Mouse (Mus musculus) kidney, embryonic 14.5 days (tissue): ENCODE data around the gene Izumo1. TPM values are rescaled to one million over a fixed set of nuclear protein-coding genes. Genes with fewer than 3 reads are reported as not detected.
"Not testable (repeated sequence)": the region's sequence is repeated elsewhere in the genome, so short reads cannot be mapped to it uniquely, and the experiment has no call there.

Experiments used
- ATAC-seq: fragments of 200-750 bp; cut with Nextera tagmentation; 2 replicates; pipeline ENCODE4 v1.8.0; 2017; ENCODE audit warnings: moderate number of reproducible peaks, mild to moderate bottlenecking, moderate TSS enrichment, moderate library complexity; ENCODE audit not compliant: low FRiP score, low TSS enrichment
- H3K27ac ChIP-seq: fragments of 300-500 bp; sonication (generic); 2 replicates; pipeline ENCODE4 v1.5.1; 2014; ENCODE audit warnings: low read depth, mild to moderate bottlenecking, low read length, moderate library complexity, mixed read lengths
- H3K27me3 ChIP-seq: fragments of 300-500 bp; sonication (generic); 2 replicates; pipeline ENCODE4 v1.6.1; 2014; ENCODE audit warnings: mild to moderate bottlenecking, low read length; ENCODE audit not compliant: control insufficient read depth, insufficient read depth
- H3K36me3 ChIP-seq: fragments of 300-500 bp; sonication (generic); 2 replicates; pipeline ENCODE4 v1.6.1; 2014; ENCODE audit warnings: low read length, mixed read lengths; ENCODE audit not compliant: control insufficient read depth, insufficient read depth
- H3K4me1 ChIP-seq: fragments of 300-500 bp; sonication (generic); 2 replicates; pipeline ENCODE4 v1.6.1; 2014; ENCODE audit warnings: low read length, mixed read lengths; ENCODE audit not compliant: control insufficient read depth, insufficient read depth
- H3K4me2 ChIP-seq: fragments of 300-500 bp; sonication (generic); replicated peaks from 2 replicates; pipeline ENCODE4 v1.6.1; 2014; ENCODE audit warnings: low read depth, mild to moderate bottlenecking, low read length
- H3K4me3 ChIP-seq: fragments of 300-500 bp; sonication (generic); 2 replicates; pipeline ENCODE4 v1.5.1; 2014; ENCODE audit warnings: mild to moderate bottlenecking, low read length
- H3K9ac ChIP-seq: fragments of 300-500 bp; sonication (generic); 2 replicates; pipeline ENCODE4 v1.6.1; 2014; ENCODE audit warnings: low read depth, mild to moderate bottlenecking, low read length, moderate library complexity
- H3K9me3 ChIP-seq: fragments of 300-500 bp; sonication (generic); 2 replicates; pipeline ENCODE4 v1.6.1; 2016; ENCODE audit warnings: low read length; ENCODE audit not compliant: control insufficient read depth
- WGBS: fragments of 180-500 bp; shearing (Covaris S2); extraction: QIAGEN DNeasy Blood & Tissue Kit; methylation state at CpG from one replicate; pipeline ENCODE4 v1.1.7; 2014; 5-methylcytosine and 5-hydroxymethylcytosine counted together
- polyA plus RNA-seq: library from polyadenylated mRNA; unstranded; fragments of >200 nt; fragmentation: Nextera tagmentation; extraction: Ambion mirVana; gene quantifications from 2 replicates; pipeline ENCODE4 v1.2.1, GENCODE M21; 2014

Izumo1 gene
- polyA plus RNA-seq, 1 experiment from 2014 or later = 0.23 TPM

DNA sequence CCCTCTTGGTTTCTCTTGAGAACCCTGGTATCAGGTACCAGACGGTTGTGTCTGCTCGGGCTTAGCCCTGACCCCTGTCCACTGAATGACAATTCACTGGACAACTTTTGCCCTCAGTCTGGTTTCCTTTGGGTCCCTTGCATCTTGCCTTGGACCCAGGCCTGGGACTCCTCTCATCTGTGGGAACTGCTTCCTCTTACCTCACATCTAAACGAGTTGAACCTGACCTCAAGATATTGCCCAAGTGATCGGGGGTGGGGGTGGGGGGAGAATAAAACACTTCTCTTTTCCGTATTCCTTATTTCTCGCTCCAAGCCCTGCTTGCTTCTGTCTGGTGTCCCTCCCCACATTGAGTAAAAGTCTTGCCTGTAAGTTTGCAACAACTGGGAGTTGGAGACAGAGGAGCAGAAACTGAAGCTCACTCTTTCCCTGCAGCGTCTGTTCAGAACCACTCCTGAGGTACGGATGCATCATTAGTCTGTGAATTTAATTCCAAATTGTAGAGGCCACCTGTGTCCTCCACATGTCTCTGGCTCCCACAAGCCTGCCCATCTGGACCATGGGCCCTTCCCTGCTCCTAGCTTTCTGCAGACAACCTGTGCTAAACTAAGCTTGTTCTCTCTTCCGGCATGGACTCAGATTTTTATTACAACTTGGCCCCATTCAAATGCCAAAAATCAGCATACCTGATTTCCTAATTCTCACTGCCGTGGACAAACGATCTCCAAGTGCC lies 39.3 kb downstream of the Izumo1 start:
- 69% methylated on average over 11 of the region's 11 CpGs for WGBS
- no peaks in the 10 kb centered on the region for H3K27me3 ChIP-seq
- no peaks in the 10 kb centered on the region for H3K9me3 ChIP-seq
- ATAC-seq = no peak
- no peaks in the 10 kb centered on the region for H3K36me3 ChIP-seq
- H3K4me2 ChIP-seq = no peak overlapping the region
- no peak overlapping the region for H3K27ac ChIP-seq
- no peak overlapping the region for H3K4me3 ChIP-seq
- H3K9ac ChIP-seq = no peak overlapping the region
- H3K4me1 ChIP-seq = peaks cover 17% of the 10 kb centered on the region; the same call in 1 of the 2 replicates

DNA sequence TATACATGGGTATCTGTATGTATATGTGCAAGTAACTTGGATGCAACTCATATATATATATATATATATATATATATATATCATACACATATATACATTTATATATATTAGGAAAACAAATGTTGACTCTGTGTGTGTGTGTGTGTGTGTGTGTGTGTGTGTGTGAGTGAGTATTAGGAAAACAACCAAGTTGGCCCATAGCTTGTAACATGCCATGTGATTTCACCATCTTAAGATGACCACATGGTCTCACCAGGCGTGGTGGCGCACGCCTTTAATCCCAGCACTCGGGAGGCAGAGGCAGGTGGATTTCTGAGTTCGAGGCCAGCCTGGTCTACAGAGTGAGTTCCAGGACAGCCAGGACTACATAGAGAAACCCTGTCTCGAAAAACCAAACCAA lies 40.1 kb downstream of the Izumo1 start:
- H3K27ac ChIP-seq, H3K9me3 ChIP-seq, H3K9ac ChIP-seq, H3K36me3 ChIP-seq, H3K4me3 ChIP-seq, H3K27me3 ChIP-seq, H3K4me2 ChIP-seq, ATAC-seq: not testable (repeated sequence)
- 93% methylated on average over 6 of the region's 6 CpGs for WGBS
- H3K4me1 ChIP-seq = peaks cover 17% of the 10 kb centered on the region; the same call in 1 of the 2 replicates

DNA sequence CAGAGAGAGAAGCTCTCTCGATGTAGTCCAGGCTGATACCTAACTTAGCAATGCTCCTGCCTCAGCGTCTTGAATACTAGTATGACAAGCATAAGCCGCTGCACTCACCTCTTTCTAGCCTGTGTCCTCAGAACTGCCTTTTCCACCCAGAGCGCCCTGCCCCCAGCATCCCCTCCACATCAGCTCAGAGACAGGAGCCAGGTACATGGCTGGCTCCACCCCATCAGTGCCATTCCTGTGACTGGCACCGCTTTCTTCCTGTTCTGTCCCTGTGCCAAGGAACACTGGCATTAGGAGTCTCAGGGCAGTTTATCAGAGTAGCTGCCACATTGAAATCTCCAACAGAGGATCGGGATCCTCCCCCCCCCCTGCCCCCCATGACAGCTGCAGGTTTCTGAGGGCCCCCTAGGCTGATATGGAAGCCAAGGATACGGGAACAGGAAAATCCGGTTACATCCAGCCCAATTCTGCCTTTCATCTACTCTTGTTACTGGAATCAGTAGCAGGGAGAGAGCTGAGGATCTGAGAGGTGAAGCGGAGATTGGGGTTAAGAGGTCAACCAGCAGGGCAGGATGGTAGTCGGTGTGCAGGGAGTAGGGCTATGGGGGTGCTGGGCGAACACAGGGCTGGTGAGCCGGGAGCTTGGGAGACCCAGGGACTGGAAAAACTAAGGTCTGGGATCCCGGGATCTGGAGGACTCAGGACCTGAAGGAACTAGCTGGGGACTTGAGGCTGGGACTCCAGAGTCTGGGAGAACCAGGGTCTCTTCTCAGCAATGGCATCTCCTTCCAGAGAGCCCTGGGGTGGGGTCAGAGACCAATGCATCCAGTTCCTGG lies 43.9 kb downstream of the Izumo1 start:
- Histone ChIP-seq H3K27me3 (no peaks in the 10 kb centered on the region), H3K9me3 (no peaks in the 10 kb centered on the region), H3K4me3 (no peak overlapping the region), H3K4me1 (peaks cover 24% of the 10 kb centered on the region; the same call in 1 of the 2 replicates), H3K27ac (no peak overlapping the region), H3K4me2 (no peak overlapping the region), H3K36me3 (no peaks in the 10 kb centered on the region), H3K9ac (no peak overlapping the region)
- no peak; the same call in 1 of the 2 replicates for ATAC-seq
- 47% methylated on average over 13 of the region's 13 CpGs for WGBS

DNA sequence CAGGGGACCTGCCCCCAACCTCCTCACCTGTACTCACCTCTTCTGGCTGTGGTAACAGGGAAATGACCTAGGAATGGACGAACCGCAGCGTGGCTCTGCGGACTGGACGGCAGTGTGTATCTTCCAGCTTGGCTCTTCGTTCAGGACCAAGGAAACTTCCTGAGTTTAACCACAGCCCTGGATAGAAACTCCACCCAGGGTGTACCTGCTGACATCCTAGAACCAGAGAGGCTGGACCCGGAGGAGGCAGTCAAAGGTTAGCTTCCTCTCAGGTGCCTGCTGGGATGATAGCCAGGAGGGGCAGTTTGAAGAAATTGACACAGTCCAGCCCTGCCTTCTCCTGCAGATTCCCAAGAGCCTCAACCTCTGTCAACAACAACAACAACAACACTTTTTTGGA lies 44.5 kb downstream of the Izumo1 start, which contains the start of gene Fut2:
Gene Fut2 (minus strand): TSS at position 234 of the 400 bp plus-strand sequence.
- 80% methylated on average over 7 of the region's 7 CpGs for WGBS
- Histone ChIP-seq H3K36me3 (no peaks in the 10 kb centered on the region), H3K4me2 (no peak within 1 kb of the TSS), H3K27ac (no peak within 1 kb of the TSS), H3K27me3 (no peaks in the 10 kb centered on the region), H3K4me3 (no peak within 1 kb of the TSS), H3K9ac (no peak within 1 kb of the TSS), H3K4me1 (peaks cover 20% of the 10 kb centered on the region; the same call in 1 of the 2 replicates), H3K9me3 (no peaks in the 10 kb centered on the region)
- ATAC-seq = no peak

DNA sequence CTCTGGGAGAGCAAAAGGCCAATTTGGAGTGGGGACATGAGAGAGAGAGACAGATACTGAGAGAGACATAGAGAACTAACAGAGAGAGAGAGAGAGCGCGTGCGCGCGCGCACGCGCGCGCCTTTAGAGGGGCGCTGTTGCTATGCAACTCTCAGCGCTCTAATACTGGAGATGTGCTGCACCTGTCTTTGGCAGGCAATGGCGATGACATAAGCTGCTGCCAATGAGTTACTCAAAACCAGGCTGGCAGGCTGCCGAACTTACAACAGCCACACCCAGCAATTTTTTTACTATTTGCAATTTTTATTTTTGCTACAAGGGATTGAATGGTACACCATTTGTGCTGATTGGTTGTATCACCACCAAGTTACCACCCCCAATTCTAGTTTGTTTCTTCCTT lies 46.1 kb downstream of the Izumo1 start:
- no peaks in the 10 kb centered on the region for H3K36me3 ChIP-seq
- H3K4me1 ChIP-seq = peaks cover 20% of the 10 kb centered on the region; the same call in 1 of the 2 replicates
- H3K27me3 ChIP-seq = no peaks in the 10 kb centered on the region
- no peak for ATAC-seq
- 86% methylated on average over 14 of the region's 14 CpGs for whole genome bisulfite sequencing
- no peak overlapping the region for H3K4me3 ChIP-seq
- no peak overlapping the region for H3K9ac ChIP-seq
- H3K9me3 ChIP-seq = no peaks in the 10 kb centered on the region
- no peak overlapping the region for H3K27ac ChIP-seq
- H3K4me2 ChIP-seq = no peak overlapping the region

DNA sequence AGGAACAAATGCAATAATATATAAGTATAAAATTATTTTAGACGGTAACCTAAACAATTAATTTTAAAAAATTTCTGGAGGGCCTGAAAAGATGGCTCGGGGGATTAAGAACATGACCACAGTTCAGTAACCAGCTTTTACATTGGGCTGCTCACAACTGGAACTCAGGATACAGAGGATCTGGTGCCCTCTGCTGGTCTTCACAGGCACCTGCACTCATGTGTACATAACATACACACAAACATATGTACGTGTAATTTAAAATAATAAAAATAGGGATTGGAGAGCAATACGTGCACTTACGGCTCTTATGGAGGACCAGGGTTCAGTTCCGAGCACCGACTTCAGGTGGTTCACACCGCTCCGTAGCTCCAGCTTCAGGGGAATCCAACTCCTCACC lies 47.3 kb downstream of the Izumo1 start:
- 96% methylated on average over 9 of the region's 9 CpGs for WGBS
- H3K4me2 ChIP-seq = no peak overlapping the region
- no peak overlapping the region for H3K4me3 ChIP-seq

DNA sequence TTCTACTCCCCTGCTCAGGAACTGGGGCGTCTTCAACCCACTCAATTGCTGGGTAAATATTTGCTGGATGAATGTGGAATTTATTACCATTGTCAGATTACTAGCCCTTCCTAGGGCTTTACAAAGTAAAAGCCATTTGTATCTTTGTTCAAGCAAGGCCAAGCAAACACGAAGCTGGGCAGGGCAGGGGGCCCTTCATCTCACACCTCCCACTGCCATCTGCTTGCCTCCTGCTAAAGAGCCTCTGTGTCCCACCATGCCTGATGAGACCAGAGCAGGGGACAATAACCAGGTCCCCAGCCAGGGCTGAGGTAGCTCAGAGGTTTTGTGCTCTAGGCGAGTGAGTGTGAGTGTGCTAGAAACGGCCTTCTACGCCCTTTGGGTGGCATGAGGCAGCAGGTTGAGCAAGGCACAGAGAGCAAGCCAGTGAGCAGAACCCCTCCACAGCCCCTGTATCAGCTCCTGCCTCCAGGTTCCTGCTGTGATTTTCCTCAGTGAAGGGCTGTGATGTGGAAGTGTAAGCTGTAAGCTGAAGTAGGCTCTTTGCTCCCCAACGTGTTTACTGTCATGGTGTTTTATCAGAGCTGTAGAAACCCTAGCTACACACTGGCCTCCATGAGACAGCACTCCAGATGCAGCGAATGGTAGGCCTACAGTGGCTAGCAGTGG lies 56.1 kb downstream of the Izumo1 start:
- no peaks in the 10 kb centered on the region for H3K27me3 ChIP-seq
- no peak for ATAC-seq
- H3K27ac ChIP-seq = no peak overlapping the region
- H3K36me3 ChIP-seq = no peaks in the 10 kb centered on the region
- H3K9me3 ChIP-seq = no peaks in the 10 kb centered on the region
- WGBS = 70% methylated on average over 7 of the region's 7 CpGs
- no peak overlapping the region for H3K9ac ChIP-seq
- peaks cover 7% of the 10 kb centered on the region for H3K4me1 ChIP-seq
- H3K4me2 ChIP-seq = no peak overlapping the region
- no peak overlapping the region for H3K4me3 ChIP-seq

More for the DNA sequence above, 47.3 kb downstream of the Izumo1 start:
- Histone ChIP-seq H3K27ac (no peak overlapping the region), H3K36me3 (no peaks in the 10 kb centered on the region), H3K9ac (no peak overlapping the region), H3K9me3 (no peaks in the 10 kb centered on the region), H3K27me3 (no peaks in the 10 kb centered on the region), H3K4me1 (peaks cover 16% of the 10 kb centered on the region; the same call in 1 of the 2 replicates)
- ATAC-seq = no peak
